8 mouse cellular contexts compared by ENCODE assay signal in genomic region chr8:84986379-84986945, GRCm38 (mm10). TPM values are rescaled to one million over a fixed set of nuclear protein-coding genes. Genes with fewer than 3 reads are reported as not detected.
DNase-seq lines count a peak whose midpoint lies in the region; ATAC-seq and TF ChIP-seq lines count a peak whose summit lies in the region.

No protein-coding gene starts in this region.

- WGBS in kidney, adult 2 months: 43% methylated on average over 8 of the region's 8 CpGs
- WGBS in hindbrain, embryonic 13.5 days: 38% methylated on average over 8 of the region's 8 CpGs
- 44% methylated on average over 8 of the region's 8 CpGs for WGBS in midbrain, embryonic 13.5 days

- no peak for ATAC-seq in hindbrain, embryonic 13.5 days (ENCODE audit: low FRiP score)
- ATAC-seq in midbrain, embryonic 13.5 days: no peak

- TF ChIP-seq POLR2A in kidney, adult 2 months (IDR thresholded peaks at IDR 0.05; ENCODE audit: low read depth, low read length): no peak

- H3K27ac ChIP-seq in kidney, adult 2 months (ENCODE audit: insufficient read depth, low read depth, low read length): peak overlapping the region; percentile 84
- H3K27ac ChIP-seq in brown adipose tissue, adult 24 weeks (replicated peaks; ENCODE audit: low read depth, low read length): peak overlapping the region; percentile 80
- peak overlapping the region; percentile 79 for H3K27ac ChIP-seq in hindbrain, embryonic 13.5 days
- H3K27ac ChIP-seq in midbrain, embryonic 13.5 days: peak overlapping the region; percentile 10; the same call in 1 of the 2 replicates

- DNase-seq in kidney, adult 2 months: no peak
- DNase-seq in kidney, postnatal 4 days: no peak
- DNase-seq in thymus, postnatal 36 days: no peak
- no peak for DNase-seq in gastrocnemius, adult 18-20 months (ENCODE audit: low spot score)
- no peak for DNase-seq in gastrocnemius, postnatal 4 days (ENCODE audit: low spot score in 2 of 2)

- peak overlapping the region; percentile 77; the same call in 1 of the 2 replicates for H3K9ac ChIP-seq in hindbrain, embryonic 13.5 days
- H3K9ac ChIP-seq in midbrain, embryonic 13.5 days (replicated peaks): peak overlapping the region; percentile 62; the same call in 1 of the 2 replicates

- TF ChIP-seq CTCF in kidney, adult 2 months (conservative IDR thresholded peaks at IDR 0.05; ENCODE audit: insufficient read depth, insufficient read length, low read depth, low read length): no peak

- no peaks in the 10 kb centered on the region for H3K36me3 ChIP-seq in kidney, adult 2 months (ENCODE audit: control insufficient read depth, insufficient read depth, low read length)
- no peaks in the 10 kb centered on the region for H3K36me3 ChIP-seq in hindbrain, embryonic 13.5 days
- H3K36me3 ChIP-seq in midbrain, embryonic 13.5 days: no peaks in the 10 kb centered on the region

- H3K4me1 ChIP-seq in kidney, adult 2 months (ENCODE audit: control insufficient read depth, insufficient read depth, low read length): peaks cover 34% of the 10 kb centered on the region
- peaks cover 8% of the 10 kb centered on the region for H3K4me1 ChIP-seq in brown adipose tissue, adult 24 weeks (ENCODE audit: control insufficient read depth, insufficient read depth, insufficient read length, low read length)
- peaks cover 46% of the 10 kb centered on the region for H3K4me1 ChIP-seq in hindbrain, embryonic 13.5 days (replicated peaks)
- peaks cover 38% of the 10 kb centered on the region for H3K4me1 ChIP-seq in midbrain, embryonic 13.5 days (replicated peaks)

- H3K27me3 ChIP-seq in kidney, adult 2 months (replicated peaks; ENCODE audit: control insufficient read depth, insufficient read depth, low read length): no peaks in the 10 kb centered on the region
- peaks cover 64% of the 10 kb centered on the region for H3K27me3 ChIP-seq in hindbrain, embryonic 13.5 days
- peaks cover 51% of the 10 kb centered on the region for H3K27me3 ChIP-seq in midbrain, embryonic 13.5 days

- peak overlapping the region; percentile 34 for H3K4me3 ChIP-seq in kidney, adult 2 months (ENCODE audit: insufficient read depth, low read depth, low read length)
- peak overlapping the region; percentile 62 for H3K4me3 ChIP-seq in brown adipose tissue, adult 24 weeks (ENCODE audit: insufficient read depth, low read depth, low read length)
- peak overlapping the region; percentile 48 for H3K4me3 ChIP-seq in hindbrain, embryonic 13.5 days
- peak overlapping the region; percentile 46 for H3K4me3 ChIP-seq in midbrain, embryonic 13.5 days (replicated peaks)

- no peaks in the 10 kb centered on the region for H3K9me3 ChIP-seq in hindbrain, embryonic 13.5 days
- H3K9me3 ChIP-seq in midbrain, embryonic 13.5 days: no peaks in the 10 kb centered on the region

- H3K4me2 ChIP-seq in hindbrain, embryonic 13.5 days: peak overlapping the region; percentile 100
- H3K4me2 ChIP-seq in midbrain, embryonic 13.5 days (replicated peaks): peak overlapping the region; percentile 89

RNA-seq across cellular contexts. Expression of gene Hook2, which starts 3.9 kb away (rescaled TPM):
- polyA plus RNA-seq in kidney, adult 2 months (2012; rRNA removed): 34.5 and 34.6 TPM in 2 replicates
- 1.1 and 1.6 TPM in 2 replicates for polyA plus RNA-seq in brown adipose tissue, adult 24 weeks (2012; ENCODE audit: insufficient read depth, insufficient read length, missing spikeins)
- 25.1 and 25.5 TPM in 2 replicates for polyA plus RNA-seq in hindbrain, embryonic 13.5 days (2015; fragmentation: Nextera tagmentation; extraction: Ambion mirVana)
- 23.5 and 23.8 TPM in 2 replicates for polyA plus RNA-seq in midbrain, embryonic 13.5 days (2015; fragmentation: Nextera tagmentation; extraction: Ambion mirVana)
- 1 to 10 TPM; 2.1 to 2.7 TPM for total RNA-seq in gastrocnemius, adult 18-20 months (2021)
- total RNA-seq in gastrocnemius, postnatal 4 days (2021): 1 to 10 TPM; 3.5 to 4.5 TPM

RNA-seq across cellular contexts. Expression of gene Junb, which starts 7.9 kb away (rescaled TPM):
- 19.2 and 20.9 TPM in 2 replicates for polyA plus RNA-seq in kidney, adult 2 months (2012; rRNA removed)
- polyA plus RNA-seq in brown adipose tissue, adult 24 weeks (2012; ENCODE audit: insufficient read depth, insufficient read length, missing spikeins): 15.4 and 47.7 TPM in 2 replicates
- polyA plus RNA-seq in hindbrain, embryonic 13.5 days (2015; fragmentation: Nextera tagmentation; extraction: Ambion mirVana): 5.2 and 5.9 TPM in 2 replicates
- 3.5 and 6.1 TPM in 2 replicates for polyA plus RNA-seq in midbrain, embryonic 13.5 days (2015; fragmentation: Nextera tagmentation; extraction: Ambion mirVana)
- 10 to 100 TPM in 1 of 2 experiments, 1 to 10 TPM in 1; 9.4 to 12.5 TPM for total RNA-seq in gastrocnemius, adult 18-20 months (2021)
- total RNA-seq in gastrocnemius, postnatal 4 days (2021): 10 to 100 TPM in 1 of 2 experiments, 1 to 10 TPM in 1; 10.0 to 10.1 TPM

RNA-seq across cellular contexts. Expression of gene Rnaseh2a, which starts 16.9 kb away (rescaled TPM):
- 29.4 and 34.4 TPM in 2 replicates for polyA plus RNA-seq in kidney, adult 2 months (2012; rRNA removed)
- polyA plus RNA-seq in brown adipose tissue, adult 24 weeks (2012; ENCODE audit: insufficient read depth, insufficient read length, missing spikeins): 26.6 and 28.5 TPM in 2 replicates
- 61.4 and 62.1 TPM in 2 replicates for polyA plus RNA-seq in hindbrain, embryonic 13.5 days (2015; fragmentation: Nextera tagmentation; extraction: Ambion mirVana)
- polyA plus RNA-seq in midbrain, embryonic 13.5 days (2015; fragmentation: Nextera tagmentation; extraction: Ambion mirVana): 66.5 and 68.6 TPM in 2 replicates
- 10 to 100 TPM; 21.1 to 21.7 TPM for total RNA-seq in gastrocnemius, adult 18-20 months (2021)
- 10 to 100 TPM; 38.7 to 45.2 TPM for total RNA-seq in gastrocnemius, postnatal 4 days (2021)

RNA-seq across cellular contexts. Expression of gene Prdx2, which starts 17.1 kb away (rescaled TPM):
- polyA plus RNA-seq in kidney, adult 2 months (2012; rRNA removed): 304 and 376 TPM in 2 replicates
- polyA plus RNA-seq in brown adipose tissue, adult 24 weeks (2012; ENCODE audit: insufficient read depth, insufficient read length, missing spikeins): 387 and 425 TPM in 2 replicates
- polyA plus RNA-seq in hindbrain, embryonic 13.5 days (2015; fragmentation: Nextera tagmentation; extraction: Ambion mirVana): 1,362 and 1,388 TPM in 2 replicates
- 1,603 and 1,658 TPM in 2 replicates for polyA plus RNA-seq in midbrain, embryonic 13.5 days (2015; fragmentation: Nextera tagmentation; extraction: Ambion mirVana)
- total RNA-seq in gastrocnemius, adult 18-20 months (2021): 100 to 1,000 TPM; 193 to 200 TPM
- total RNA-seq in gastrocnemius, postnatal 4 days (2021): 100 to 1,000 TPM; 317 to 327 TPM

RNA-seq across cellular contexts. Expression of gene Gm49661, which starts 17.2 kb away (rescaled TPM):
- polyA plus RNA-seq in kidney, adult 2 months (2012; rRNA removed): not detected in 2 replicates
- not detected in 2 replicates for polyA plus RNA-seq in brown adipose tissue, adult 24 weeks (2012; ENCODE audit: insufficient read depth, insufficient read length, missing spikeins)
- polyA plus RNA-seq in hindbrain, embryonic 13.5 days (2015; fragmentation: Nextera tagmentation; extraction: Ambion mirVana): not detected in 2 replicates
- polyA plus RNA-seq in midbrain, embryonic 13.5 days (2015; fragmentation: Nextera tagmentation; extraction: Ambion mirVana): not detected in 2 replicates
- total RNA-seq in gastrocnemius, adult 18-20 months (2021): not detected
- total RNA-seq in gastrocnemius, postnatal 4 days (2021): 1 to 10 TPM in 1 of 2 experiments, not detected in 1; 2.0 TPM

Comparison
In these comparisons a context has a peak if more than half of its experiments do, and no peak if none do; other contexts are left out.
1. H3K27ac ChIP-seq: peak in every context shown above with its lines; median percentile 84 in kidney, adult 2 months; 80 in brown adipose tissue, adult 24 weeks; 79 in hindbrain, embryonic 13.5 days; 10 in midbrain, embryonic 13.5 days.